Mouse (Mus musculus): ENCODE results near the gene Scrn2.

DNA sequence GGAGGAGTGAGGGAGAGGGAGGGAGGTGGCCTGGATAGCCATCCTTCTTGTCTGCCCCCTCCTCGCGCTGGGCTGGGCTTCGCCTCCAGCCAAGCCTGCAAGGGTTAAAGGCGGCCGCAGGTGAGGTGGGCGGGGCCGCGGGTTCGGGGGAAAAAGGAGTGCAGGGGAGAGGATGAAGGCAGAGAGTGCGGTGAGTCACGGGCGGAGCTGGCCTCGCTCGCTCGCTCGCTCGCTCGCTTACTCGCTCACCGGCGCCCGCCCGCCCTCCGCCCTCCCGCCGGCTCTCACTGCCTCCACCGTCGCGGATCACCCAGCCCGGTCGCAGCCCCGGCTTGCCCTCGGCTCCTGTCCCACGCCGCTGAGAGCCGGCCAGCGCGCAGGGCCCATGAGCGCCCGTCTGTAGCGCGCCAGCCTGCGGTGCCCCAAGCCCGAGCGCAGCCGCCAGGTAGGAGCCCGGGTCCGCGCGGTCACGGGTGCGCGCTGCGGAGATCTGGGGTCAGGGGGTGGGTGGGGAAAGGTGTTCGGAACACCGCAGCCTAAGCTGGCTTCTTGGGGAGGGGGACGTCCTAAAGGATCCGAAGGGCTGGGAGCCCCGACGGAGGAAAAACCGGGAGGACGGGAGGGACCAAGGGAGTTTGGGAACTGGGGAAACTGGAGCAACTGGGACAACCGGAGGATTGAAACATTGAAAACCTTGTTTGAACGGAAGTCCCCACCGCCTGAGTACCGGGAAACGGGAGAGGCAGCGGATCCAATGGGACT, 11.0 kb upstream of the Scrn2 start:
- TF ChIP-seq CTCF (IDR thresholded peaks at IDR 0.05; ENCODE audit: low read depth) (no peak), EP300 (IDR thresholded peaks at IDR 0.05; ENCODE audit: low read depth) (no peak)

Data from liver, embryonic 14.5 days (tissue).